Mouse (Mus musculus): Measurements from ENCODE around the gene Ptprm.
A peak's percentile ranks its signal among the peaks of the same experiment; 100 is the strongest.

Gene Ptprm

DNA sequence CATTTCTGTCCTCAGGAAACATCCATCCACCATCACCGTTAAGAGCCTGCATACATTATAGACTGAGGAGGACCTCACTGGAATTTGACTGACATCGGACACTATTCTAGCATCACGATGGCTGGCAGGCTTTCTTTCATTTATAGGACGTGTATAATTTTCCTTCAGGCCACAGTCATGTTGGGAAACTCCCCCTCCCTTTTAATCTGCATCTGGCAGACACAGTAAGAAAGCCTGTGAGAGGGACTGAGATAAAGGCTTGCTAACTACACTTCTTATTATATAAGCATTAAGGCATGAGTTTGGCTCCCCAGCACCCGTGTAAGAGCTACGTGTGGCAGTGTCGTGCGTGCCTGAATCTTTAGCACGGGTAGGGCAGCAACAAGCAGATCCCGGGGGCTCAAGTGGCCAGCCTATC, 571.2 kb downstream of the Ptprm start:
- DNase-seq (ENCODE audit: extremely low spot score) = no peak

DNA sequence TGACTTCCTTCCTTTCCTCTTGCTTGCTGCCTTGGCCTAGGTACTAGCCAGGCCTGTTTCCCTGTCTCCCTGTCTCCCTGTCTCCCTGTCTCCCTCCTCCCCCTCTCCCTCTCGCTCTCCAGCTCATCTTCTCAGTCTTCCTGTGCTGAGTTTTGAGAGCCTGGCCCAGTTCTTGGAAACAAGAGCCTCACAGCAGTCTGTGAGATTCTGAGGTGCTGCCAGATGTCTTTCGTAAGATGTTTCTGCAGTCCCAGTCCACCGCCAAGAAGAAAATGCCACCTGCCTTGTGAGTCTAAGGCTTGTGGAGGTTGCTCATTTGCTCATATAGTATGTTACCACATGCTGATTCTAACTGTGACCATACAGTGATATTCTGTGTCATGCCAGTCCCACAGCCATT, 572.3 kb downstream of the Ptprm start:
- no peak for DNase-seq (ENCODE audit: extremely low spot score)

DNA sequence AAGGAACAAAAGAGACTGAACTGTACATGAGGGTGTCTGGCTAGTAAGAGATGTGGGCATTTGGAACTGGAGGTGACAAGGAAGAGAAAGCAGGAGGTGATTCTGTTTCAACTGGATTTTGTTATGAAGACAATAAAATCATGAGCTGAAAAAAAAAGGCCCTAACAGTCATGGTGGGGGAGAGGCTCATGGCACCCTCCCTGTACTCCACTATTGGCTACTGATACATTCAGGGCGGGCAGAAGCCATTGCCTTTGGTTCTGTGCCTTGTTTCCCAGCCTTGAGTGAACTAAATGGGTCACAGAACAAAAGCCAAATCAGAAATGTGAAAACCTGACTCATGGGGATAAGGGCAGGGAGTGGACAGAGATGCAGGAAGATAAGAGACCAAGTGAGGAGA, 575.2 kb downstream of the Ptprm start:
- DNase-seq (ENCODE audit: extremely low spot score) = no peak

GRCm38 (mm10) chr17:66769365-66770363, 584.6 kb downstream of the Ptprm start:
- no peak for DNase-seq (ENCODE audit: extremely low spot score)

DNA sequence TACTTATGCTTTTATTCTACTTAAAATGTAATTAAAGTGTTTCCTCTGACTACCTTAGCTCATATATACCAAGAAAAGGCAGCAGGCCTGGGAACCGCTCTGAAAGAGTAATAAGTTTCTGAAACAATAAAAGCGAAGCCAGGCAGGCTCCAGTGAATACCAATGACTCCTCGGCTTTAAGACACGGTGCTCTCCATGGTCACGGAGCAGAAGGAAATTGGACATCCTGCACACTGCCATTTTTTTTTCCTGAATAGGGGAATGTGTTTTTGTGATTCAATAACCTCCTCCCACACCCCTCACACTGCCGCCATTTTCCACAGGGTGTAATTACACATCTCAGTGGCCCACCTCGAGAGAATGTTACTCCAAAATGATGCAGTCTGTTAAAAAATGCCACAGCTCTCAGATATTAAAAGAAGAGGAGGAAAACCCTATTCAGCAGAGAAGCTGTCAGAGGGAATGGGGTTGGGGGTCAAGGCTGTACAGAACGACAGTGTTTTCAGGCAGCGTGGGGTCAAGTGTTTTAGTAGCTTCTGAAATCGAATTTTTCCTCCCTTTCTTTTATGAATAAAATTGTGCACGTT, 585.5 kb downstream of the Ptprm start:
- DNase-seq (ENCODE audit: extremely low spot score) = no peak

GRCm38 (mm10) chr17:66766166-66766565, 588.1 kb downstream of the Ptprm start:
- DNase-seq (ENCODE audit: extremely low spot score) = no peak

GRCm38 (mm10) chr17:66764435-66764834, 589.8 kb downstream of the Ptprm start:
- DNase-seq (ENCODE audit: extremely low spot score) = no peak

DNA sequence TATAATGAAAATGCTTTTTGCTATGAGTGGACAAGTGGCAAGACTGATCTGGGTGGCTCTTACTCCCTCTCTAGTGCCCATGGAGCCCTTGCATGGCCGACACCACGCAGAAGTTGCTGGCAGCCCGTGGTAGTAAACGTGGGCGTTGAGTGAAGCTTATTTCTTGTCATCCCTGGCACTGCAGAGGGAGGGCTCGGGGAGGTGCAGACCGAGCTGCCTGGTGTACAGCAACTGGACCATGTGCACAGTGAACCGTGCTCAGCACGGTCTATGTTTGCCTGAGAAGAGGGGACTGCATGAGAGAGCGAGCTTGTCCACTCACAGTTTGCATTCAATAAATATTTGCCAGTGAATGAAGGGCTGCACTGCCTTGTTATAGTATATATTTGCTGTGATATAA, 591.5 kb downstream of the Ptprm start:
- DNase-seq (ENCODE audit: extremely low spot score) = no peak

GRCm38 (mm10) chr17:66761326-66762296, 592.6 kb downstream of the Ptprm start:
- no peak for DNase-seq (ENCODE audit: extremely low spot score)

DNA sequence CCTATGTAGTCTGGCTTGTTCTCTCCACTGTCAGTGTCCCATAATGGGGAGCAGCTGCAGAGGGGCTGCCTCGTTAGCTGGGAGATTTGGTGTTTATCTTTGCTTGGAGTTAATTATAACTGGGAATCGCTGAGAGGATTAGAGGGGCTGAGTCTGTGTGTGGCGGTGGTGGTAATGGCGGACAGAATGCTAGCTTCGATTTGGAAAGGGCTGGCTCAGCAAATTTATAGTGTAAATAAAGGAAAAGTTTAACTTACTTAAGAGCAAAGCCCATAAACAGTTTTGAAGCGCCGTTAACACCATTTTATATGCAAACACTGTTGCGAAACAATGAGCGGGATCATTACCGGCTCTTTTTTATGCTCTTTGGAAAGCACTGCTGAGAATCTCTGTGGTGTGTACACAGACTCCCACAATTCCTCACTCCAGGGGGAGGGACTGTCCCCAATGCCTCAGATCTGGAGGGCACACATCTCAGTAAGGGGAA, 597.2 kb downstream of the Ptprm start:
- no peak for DNase-seq (ENCODE audit: extremely low spot score)

GRCm38 (mm10) chr17:66756500-66756899, 597.8 kb downstream of the Ptprm start:
- DNase-seq (ENCODE audit: extremely low spot score) = no peak

GRCm38 (mm10) chr17:66755191-66755654, 599.0 kb downstream of the Ptprm start:
- peak; percentile 79 for DNase-seq (ENCODE audit: extremely low spot score)

GRCm38 (mm10) chr17:66754208-66754865, 599.9 kb downstream of the Ptprm start:
- DNase-seq (ENCODE audit: extremely low spot score) = no peak

DNA sequence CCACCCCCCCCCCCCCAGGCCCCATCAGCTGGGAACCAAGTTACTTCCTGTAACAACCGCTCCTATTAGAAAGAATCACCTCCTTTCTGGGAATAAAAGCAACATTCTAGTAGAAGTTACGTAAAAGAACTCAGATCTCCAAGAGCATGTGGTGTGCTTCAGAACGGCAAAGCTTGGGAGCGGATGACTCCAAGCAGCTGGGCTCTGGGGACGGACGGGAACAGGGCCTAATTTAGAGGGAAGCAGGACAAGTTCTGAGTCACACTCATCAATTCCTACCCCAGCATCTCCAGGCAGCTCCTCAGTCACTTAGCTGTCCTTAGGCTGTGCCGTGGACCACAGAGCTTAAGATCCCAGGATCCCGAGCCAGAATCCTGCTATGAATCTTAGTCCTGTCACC, 602.5 kb downstream of the Ptprm start:
- no peak for DNase-seq (ENCODE audit: extremely low spot score)

- no peak for DNase-seq (ENCODE audit: extremely low spot score)
Observed at GRCm38 (mm10) chr17:66750481-66751206, 603.6 kb downstream of the Ptprm start.

DNA sequence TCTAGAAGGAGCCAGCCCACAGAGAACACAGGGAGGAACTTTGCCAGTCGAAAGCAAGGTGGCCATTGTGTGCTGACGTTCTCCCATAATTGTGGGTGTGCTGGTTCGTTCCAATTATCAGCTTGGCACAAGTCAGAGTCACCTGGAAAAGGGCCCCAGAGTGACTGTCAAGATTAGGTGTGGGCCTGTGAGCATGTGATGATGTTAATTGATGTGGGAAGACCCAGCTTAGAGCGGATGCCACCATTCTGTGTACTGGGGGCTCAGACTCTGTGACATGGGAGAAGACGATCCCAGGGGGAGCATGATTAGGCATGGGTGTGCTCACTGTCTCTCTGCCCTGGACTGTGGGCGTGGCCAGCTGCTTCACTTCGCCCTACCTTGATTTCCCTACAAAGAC, 604.3 kb downstream of the Ptprm start:
- no peak for DNase-seq (ENCODE audit: extremely low spot score)

DNA sequence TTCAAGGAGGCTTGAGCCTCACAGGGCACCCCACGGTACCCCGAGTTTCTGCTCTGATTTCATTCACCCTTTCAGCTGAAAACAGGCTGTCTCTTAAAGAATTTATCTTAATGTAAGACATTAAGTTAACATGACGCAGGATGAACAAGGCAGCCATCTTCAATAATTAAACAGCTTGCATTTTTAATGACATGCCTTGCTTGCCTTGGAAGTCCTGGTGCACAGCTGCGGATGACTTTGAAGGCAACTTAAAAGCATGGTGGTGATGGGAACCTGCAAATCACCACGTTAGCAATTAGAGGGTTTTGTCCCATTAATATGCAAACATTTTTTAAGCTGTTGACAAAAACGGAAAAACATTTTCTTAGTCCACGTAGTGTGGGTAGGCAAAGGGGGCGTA, 607.8 kb downstream of the Ptprm start:
- DNase-seq (ENCODE audit: extremely low spot score) = no peak

DNA sequence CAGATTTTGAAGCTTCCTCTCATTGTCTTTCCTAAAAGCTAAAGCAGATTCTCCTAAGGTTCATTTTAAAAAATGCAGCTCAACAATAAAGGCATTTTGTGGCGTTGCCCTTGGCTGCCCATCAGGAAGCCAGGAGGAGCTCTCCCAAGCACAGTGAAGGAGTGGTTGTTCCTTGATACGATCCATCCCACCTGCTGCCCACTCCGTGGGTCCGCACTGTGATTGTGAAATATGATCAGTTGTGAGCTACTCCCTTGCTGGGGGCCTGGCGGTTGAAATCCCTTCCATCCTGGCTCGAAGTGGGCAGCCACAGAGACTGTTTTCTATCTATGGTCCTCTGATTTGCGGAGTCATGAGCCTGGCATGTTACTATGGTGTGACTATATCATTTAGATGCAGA, 610.9 kb downstream of the Ptprm start:
- no peak for DNase-seq (ENCODE audit: extremely low spot score)

- no peak for DNase-seq (ENCODE audit: extremely low spot score)
Observed at GRCm38 (mm10) chr17:66738779-66739345, 615.4 kb downstream of the Ptprm start.

DNA sequence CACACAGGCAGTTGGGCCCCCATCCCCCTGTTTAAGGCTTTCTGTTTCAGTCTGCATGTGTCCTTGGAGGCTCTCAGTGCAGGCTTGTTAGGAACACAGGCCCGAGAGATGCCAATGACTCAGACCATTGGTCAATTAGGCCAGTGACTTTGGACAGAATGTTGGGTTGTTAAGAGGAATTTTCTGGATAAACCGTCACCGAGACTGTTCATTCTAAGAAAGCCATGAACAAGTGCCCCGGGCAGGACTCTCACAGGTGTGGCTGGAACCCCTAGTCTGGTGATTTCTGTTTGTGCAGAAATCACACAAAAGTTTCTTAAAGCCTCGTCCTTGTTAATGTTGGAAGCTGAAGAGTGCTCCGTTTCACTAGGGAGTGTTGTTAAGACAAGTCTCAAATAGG, 615.9 kb downstream of the Ptprm start:
- no peak for DNase-seq (ENCODE audit: extremely low spot score)
